Mouse (Mus musculus) heart, embryonic 11.5 days (tissue): ENCODE results near the gene Hcn2. TPM values are rescaled to one million over a fixed set of nuclear protein-coding genes. Genes with fewer than 3 reads are reported as not detected.
"Not testable (repeated sequence)": the region's sequence is repeated elsewhere in the genome, so short reads cannot be mapped to it uniquely, and the experiment has no call there.

Experiments used
- ATAC-seq: fragments of 200-750 bp; cut with Nextera tagmentation; replicated peaks from 2 replicates; pipeline ENCODE4 v1.8.0; 2017; ENCODE audit warnings: moderate library complexity; ENCODE audit not compliant: insufficient number of reproducible peaks, low FRiP score, low TSS enrichment
- H3K27ac ChIP-seq: fragments of 300-500 bp; sonication (generic); 2 replicates; pipeline ENCODE4 v1.5.1; 2014; ENCODE audit warnings: mild to moderate bottlenecking, low read depth, low read length
- H3K27me3 ChIP-seq: fragments of 300-500 bp; sonication (generic); 2 replicates; pipeline ENCODE4 v1.6.1; 2014; ENCODE audit warnings: mild to moderate bottlenecking, low read length, mixed read lengths; ENCODE audit not compliant: control insufficient read depth, insufficient read depth
- H3K36me3 ChIP-seq: fragments of 300-500 bp; sonication (generic); 2 replicates; pipeline ENCODE4 v1.6.1; 2014; ENCODE audit warnings: mild to moderate bottlenecking, low read length, moderate library complexity, mixed read lengths; ENCODE audit not compliant: control insufficient read depth, insufficient read depth
- H3K4me1 ChIP-seq: fragments of 300-500 bp; sonication (generic); 2 replicates; pipeline ENCODE4 v1.6.1; 2014; ENCODE audit warnings: low read length; ENCODE audit not compliant: control insufficient read depth, insufficient read depth
- H3K4me2 ChIP-seq: fragments of 300-500 bp; sonication (generic); 2 replicates; pipeline ENCODE4 v1.6.1; 2014; ENCODE audit warnings: mild to moderate bottlenecking, moderate library complexity
- H3K4me3 ChIP-seq: fragments of 300-500 bp; sonication (generic); 2 replicates; pipeline ENCODE4 v1.5.1; 2014; ENCODE audit warnings: low read depth, low read length
- H3K9ac ChIP-seq: fragments of 300-500 bp; sonication (generic); 2 replicates; pipeline ENCODE4 v1.6.1; 2014; ENCODE audit warnings: mild to moderate bottlenecking, low read depth, low read length, moderate library complexity
- H3K9me3 ChIP-seq: fragments of 300-500 bp; sonication (generic); replicated peaks from 2 replicates; pipeline ENCODE4 v1.6.1; 2016; ENCODE audit warnings: low read length; ENCODE audit not compliant: control insufficient read depth
- WGBS: fragments of 180-500 bp; shearing (Covaris S2); extraction: QIAGEN DNeasy Blood & Tissue Kit; methylation state at CpG from one replicate; pipeline ENCODE4 v1.1.7; 2014; ENCODE audit not compliant: insufficient replicate concordance; 5-methylcytosine and 5-hydroxymethylcytosine counted together
- polyA plus RNA-seq: library from polyadenylated mRNA; unstranded; fragments of >200 nt; fragmentation: Nextera tagmentation; extraction: Ambion mirVana; gene quantifications from 2 replicates; pipeline ENCODE4 v1.2.1, GENCODE M21; 2014

The Hcn2 gene
- polyA plus RNA-seq, 1 experiment from 2014 or later: 0.13 TPM

DNA sequence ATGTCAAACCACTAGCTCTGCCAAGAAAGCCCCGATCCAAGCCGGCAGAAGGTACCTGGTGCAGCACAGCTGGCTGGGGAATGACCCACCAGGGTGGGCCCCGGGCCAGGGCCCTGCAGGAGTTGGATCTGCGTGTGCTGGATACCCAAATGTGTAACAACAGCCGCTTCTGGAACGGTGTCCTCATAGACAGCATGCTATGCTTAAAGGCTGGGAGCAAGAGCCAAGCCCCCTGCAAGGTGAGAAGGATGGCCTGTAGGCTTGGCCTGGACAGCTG, 22.1 kb upstream of the Hcn2 start:
- peaks cover 4% of the 10 kb centered on the region; the same call in 1 of the 2 replicates for H3K36me3 ChIP-seq
- no peaks in the 10 kb centered on the region; the same call in 1 of the 2 replicates for H3K9me3 ChIP-seq
- no peaks in the 10 kb centered on the region for H3K27me3 ChIP-seq
- no peak for ATAC-seq
- H3K4me3 ChIP-seq: no peak overlapping the region
- H3K4me1 ChIP-seq: peaks cover 16% of the 10 kb centered on the region
- no peak overlapping the region for H3K27ac ChIP-seq
- WGBS: 75% methylated on average over 6 of the region's 6 CpGs
- H3K9ac ChIP-seq: no peak overlapping the region
- H3K4me2 ChIP-seq: no peak overlapping the region

DNA sequence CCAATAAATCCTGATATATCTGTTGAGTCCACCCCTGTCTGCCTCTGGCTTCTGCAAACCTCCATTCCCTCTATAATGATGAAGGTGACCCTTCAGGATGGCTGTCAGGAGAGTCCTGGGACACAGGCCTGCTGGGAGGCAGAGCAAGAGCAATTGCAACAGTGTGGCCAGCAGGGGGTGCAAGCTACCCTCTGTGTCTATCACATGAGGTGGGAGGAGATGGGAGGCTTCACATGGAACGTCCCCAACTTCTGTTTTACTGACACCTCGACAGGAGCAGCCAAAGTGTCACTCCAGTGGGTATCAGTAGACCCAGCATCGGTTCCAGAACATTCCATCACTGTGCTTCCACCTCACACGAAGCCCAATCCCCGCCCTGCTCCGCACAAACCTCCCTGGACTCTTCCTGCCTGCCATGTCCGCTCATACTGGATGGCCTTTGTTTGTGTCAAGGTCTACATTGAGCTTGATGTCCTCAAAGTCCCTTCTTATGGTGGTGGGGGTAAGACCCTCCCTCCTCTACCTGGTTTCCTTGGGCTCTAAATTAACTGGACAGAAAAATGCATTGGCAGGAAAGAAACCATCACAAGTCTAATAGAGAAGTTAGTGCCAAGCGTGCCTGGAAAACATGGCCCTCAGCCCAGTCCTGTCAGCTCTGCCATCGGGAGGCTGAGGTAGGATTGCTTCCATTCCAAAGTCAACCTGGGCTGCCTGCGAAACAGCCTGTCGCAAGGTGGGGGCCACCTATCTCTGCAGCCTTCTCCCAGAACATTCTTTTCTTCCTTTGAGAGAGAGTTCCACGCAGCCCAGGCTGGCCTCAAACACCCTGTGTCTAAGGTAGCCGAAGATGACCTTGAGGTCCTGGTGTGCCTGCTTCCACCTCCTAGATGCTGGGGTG, 21.0 kb upstream of the Hcn2 start:
- WGBS: 60% methylated on average over 13 of the region's 13 CpGs
- peak overlapping the region; percentile 57 for H3K27ac ChIP-seq
- H3K36me3 ChIP-seq: peaks cover 4% of the 10 kb centered on the region; the same call in 1 of the 2 replicates
- H3K9me3 ChIP-seq: no peaks in the 10 kb centered on the region; the same call in 1 of the 2 replicates
- no peak for ATAC-seq
- H3K4me3 ChIP-seq: no peak overlapping the region
- H3K4me1 ChIP-seq: peaks cover 16% of the 10 kb centered on the region
- peak overlapping the region; percentile 34 for H3K4me2 ChIP-seq
- H3K27me3 ChIP-seq: no peaks in the 10 kb centered on the region
- no peak overlapping the region for H3K9ac ChIP-seq

DNA sequence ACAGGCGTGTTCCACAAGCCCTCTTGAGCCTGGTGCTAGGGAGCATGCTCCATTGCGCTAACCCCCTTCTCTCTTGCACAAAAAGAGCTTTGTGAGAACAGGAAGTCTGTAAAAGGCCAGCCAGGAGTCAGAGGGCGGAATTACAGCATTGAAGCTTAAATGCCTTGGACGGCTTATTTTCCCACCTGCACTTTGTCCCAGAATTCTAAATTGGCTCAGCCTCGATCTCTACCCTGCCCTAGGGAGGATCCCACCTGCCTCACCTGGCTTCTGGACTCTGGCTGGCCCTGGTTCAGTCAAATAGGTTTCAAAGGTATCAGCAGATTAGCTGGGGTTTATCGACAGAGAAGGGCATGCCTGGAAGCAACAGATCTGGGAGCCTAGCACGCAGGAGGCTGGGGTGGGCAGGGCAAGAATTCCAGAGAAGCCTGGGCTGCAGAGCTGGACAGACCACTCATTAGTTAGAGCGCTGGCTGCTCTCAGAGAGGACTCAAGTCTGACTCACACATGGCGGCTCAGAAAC, 20.2 kb upstream of the Hcn2 start:
- 40% methylated on average over 9 of the region's 9 CpGs for WGBS
- Histone ChIP-seq H3K27me3 (no peaks in the 10 kb centered on the region), H3K4me3 (no peak overlapping the region), H3K9ac (no peak overlapping the region), H3K9me3 (no peaks in the 10 kb centered on the region; the same call in 1 of the 2 replicates), H3K36me3 (peaks cover 4% of the 10 kb centered on the region; the same call in 1 of the 2 replicates), H3K4me2 (peak overlapping the region; percentile 34; the same call in 1 of the 2 replicates), H3K27ac (peak overlapping the region; percentile 57), H3K4me1 (peaks cover 23% of the 10 kb centered on the region)
- no peak for ATAC-seq

DNA sequence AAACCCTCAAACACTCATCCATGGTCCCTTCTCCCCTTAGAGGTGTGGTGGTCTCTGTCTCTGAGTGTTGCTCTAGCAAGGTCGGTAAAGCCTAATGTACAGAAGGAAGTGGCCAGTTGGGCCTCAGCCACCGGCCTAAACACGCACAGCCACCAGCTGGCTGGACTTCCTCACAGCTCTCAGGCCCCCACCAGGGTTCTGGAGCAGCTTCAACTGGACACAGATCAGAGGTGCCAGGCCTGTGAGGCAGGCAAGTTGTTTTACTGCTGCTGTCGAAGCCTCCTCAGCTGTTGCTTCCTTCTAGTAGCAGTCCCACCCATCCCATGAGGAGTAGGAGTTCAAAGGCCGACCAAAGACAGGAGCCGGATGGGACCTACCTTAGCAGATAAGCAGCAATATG, 18.5 kb upstream of the Hcn2 start:
- 77% methylated on average over 6 of the region's 6 CpGs for WGBS
- Histone ChIP-seq H3K4me3 (no peak overlapping the region), H3K27me3 (no peaks in the 10 kb centered on the region), H3K4me2 (no peak overlapping the region), H3K4me1 (peaks cover 31% of the 10 kb centered on the region), H3K36me3 (no peaks in the 10 kb centered on the region), H3K9ac (no peak overlapping the region), H3K9me3 (no peaks in the 10 kb centered on the region), H3K27ac (no peak overlapping the region)
- ATAC-seq: no peak

DNA sequence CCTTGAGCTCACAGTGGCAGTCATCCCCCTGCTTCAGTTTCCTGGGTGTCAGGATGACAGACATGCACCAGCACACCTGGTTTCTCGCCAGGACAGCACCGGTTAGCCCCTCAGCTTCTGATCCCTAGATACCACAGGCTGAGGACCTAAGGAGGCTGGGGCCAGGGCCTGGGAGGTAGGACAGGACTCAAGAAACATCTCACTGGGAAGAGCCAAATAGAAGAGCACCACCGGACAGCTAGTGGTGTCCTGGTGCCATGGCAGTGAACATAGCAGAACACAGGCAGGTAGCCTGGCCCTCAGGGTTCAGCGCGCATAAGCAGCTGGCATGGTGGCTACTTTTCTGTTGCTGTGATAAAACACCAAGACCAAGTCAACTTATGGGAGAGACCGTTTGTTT, 18.0 kb upstream of the Hcn2 start:
- H3K27ac ChIP-seq: no peak overlapping the region
- H3K4me2 ChIP-seq: no peak overlapping the region
- 83% methylated on average over 6 of the region's 6 CpGs for WGBS
- peaks cover 31% of the 10 kb centered on the region for H3K4me1 ChIP-seq
- ATAC-seq: no peak
- no peaks in the 10 kb centered on the region for H3K9me3 ChIP-seq
- no peak overlapping the region for H3K4me3 ChIP-seq
- no peaks in the 10 kb centered on the region for H3K27me3 ChIP-seq
- H3K9ac ChIP-seq: no peak overlapping the region
- H3K36me3 ChIP-seq: no peaks in the 10 kb centered on the region

DNA sequence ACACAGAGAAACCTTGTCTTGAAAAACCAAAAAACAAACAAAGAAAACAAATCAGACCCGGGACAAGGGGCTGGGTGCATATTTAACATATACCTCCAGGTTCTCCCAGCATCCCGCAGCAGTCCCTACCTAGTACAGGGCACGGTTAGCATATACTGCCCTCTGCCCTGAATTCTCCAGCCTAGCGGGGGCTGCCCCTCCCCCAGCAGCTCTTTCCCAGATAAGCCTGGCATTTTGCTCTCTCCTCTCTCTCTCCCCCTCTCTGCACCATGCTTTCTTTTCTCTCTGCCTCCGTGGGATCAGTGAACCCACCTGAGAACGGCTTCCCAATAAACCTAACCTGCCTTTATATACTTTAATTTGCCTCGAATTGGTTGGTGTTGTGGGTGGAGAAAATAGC, 15.8 kb upstream of the Hcn2 start:
- peak overlapping the region; percentile 80 for H3K27ac ChIP-seq
- H3K4me3 ChIP-seq: no peak overlapping the region
- H3K27me3 ChIP-seq: no peaks in the 10 kb centered on the region
- H3K9me3 ChIP-seq: no peaks in the 10 kb centered on the region
- H3K36me3 ChIP-seq: no peaks in the 10 kb centered on the region
- no peak for ATAC-seq
- H3K4me1 ChIP-seq: peaks cover 29% of the 10 kb centered on the region
- 33% methylated on average over 7 of the region's 7 CpGs for WGBS
- peak overlapping the region; percentile 23 for H3K4me2 ChIP-seq
- H3K9ac ChIP-seq: peak overlapping the region; percentile 52; the same call in 1 of the 2 replicates

DNA sequence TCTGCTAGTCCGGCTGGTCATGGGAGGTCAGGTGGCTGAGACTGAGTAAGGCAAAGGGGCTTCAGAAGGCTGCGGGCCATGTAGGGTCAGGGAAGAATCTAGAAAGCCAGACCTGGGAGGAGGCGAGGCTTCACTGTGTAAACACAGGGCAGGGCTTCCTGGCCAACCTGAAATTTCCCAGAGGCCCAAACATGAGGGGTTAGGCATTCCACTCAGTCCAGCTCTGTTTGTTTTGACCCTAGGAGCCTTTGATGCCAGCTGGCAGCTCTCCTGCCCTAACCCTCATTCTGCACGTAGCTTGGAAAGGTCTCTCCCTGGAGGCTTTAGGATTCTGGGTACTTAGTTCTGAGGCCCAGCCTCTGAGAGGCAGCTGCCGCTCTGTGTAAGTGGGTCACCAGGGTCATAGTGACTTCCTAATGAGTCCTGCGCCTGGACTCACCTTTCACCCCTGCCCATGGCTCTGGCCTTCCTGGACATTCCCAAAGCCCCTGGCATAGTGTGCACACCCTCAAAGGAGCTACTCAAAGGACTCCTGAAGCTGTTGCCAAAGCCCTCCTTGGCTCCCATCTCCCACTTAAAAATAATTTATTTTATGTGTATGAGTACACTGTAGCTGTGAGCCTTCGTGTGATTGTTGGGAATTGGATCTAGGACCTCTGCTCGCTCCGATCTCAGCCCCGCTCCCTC, 14.8 kb upstream of the Hcn2 start:
- WGBS: 46% methylated on average over 10 of the region's 10 CpGs
- Histone ChIP-seq H3K4me2 (peak overlapping the region; percentile 16; the same call in 1 of the 2 replicates), H3K36me3 (no peaks in the 10 kb centered on the region), H3K4me1 (peaks cover 31% of the 10 kb centered on the region), H3K27me3 (no peaks in the 10 kb centered on the region), H3K9ac (peak overlapping the region; percentile 49; the same call in 1 of the 2 replicates), H3K27ac (peak overlapping the region; percentile 80), H3K4me3 (no peak overlapping the region), H3K9me3 (no peaks in the 10 kb centered on the region)
- ATAC-seq: no peak

DNA sequence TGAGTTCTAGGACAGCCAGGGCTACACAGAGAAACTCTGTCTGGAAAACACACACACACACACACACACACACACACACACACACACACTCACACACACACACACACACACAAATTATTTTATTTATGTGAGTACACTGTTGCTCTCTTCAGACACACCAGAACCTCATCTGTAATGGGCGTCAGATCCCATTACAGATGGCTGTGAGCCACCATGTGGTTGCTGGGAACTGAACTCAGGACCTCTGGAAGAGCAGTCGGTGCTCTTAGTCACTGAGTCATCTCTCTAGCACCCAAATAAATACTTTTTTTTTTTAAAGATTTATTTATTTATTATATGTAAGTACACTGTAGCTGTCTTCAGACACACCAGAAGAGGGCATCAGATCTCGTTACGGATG, 13.5 kb upstream of the Hcn2 start:
- H3K4me3 ChIP-seq, H3K36me3 ChIP-seq, ATAC-seq, H3K4me2 ChIP-seq, H3K27ac ChIP-seq, H3K9ac ChIP-seq, H3K27me3 ChIP-seq, H3K9me3 ChIP-seq: not testable (repeated sequence)
- H3K4me1 ChIP-seq: peaks cover 45% of the 10 kb centered on the region
- 77% methylated on average over 2 of the region's 4 CpGs for WGBS
